Mouse (Mus musculus) liver, embryonic 14.5 days (tissue): ENCODE results near the gene Lrig2. TPM values are rescaled to one million over a fixed set of nuclear protein-coding genes. Genes with fewer than 3 reads are reported as not detected.
A peak's percentile ranks its signal among the peaks of the same experiment; 100 is the strongest.

Experiments
- ATAC-seq: fragments of 200-750 bp; cut with Nextera tagmentation; 2 replicates; pipeline ENCODE4 v1.8.0; 2017; ENCODE audit warnings: moderate number of reproducible peaks, mild to moderate bottlenecking, moderate library complexity; ENCODE audit not compliant: insufficient read depth
- DNase-seq, 3 experiments: peaks; one replicate each; pipeline ENCODE4 v3.0.0-alpha.2; 2012 to 2013; ENCODE audit warnings: low read depth in 3 of 3, low spot score in 3 of 3
- H3K27ac ChIP-seq: fragments of 300-500 bp; sonication (generic); 2 replicates; pipeline ENCODE4 v1.5.1; 2014; ENCODE audit warnings: moderate library complexity, mild to moderate bottlenecking, control low read depth, inconsistent platforms
- H3K27me3 ChIP-seq: fragments of 300-500 bp; sonication (generic); 2 replicates; pipeline ENCODE4 v1.6.1; 2014; ENCODE audit warnings: mild to moderate bottlenecking, low read length, moderate library complexity; ENCODE audit not compliant: control insufficient read depth, insufficient read depth
- H3K36me3 ChIP-seq: fragments of 300-500 bp; sonication (generic); replicated peaks from 2 replicates; pipeline ENCODE4 v1.6.1; 2014; ENCODE audit warnings: low read depth; ENCODE audit not compliant: control insufficient read depth, insufficient read depth
- H3K4me1 ChIP-seq, 2 experiments: fragments of 200-500 bp in 1 of 2; fragments of 300-500 bp in 1 of 2; sonication (generic) in 1 of 2; replicated peaks; 2 replicates each; pipeline ENCODE4 v1.6.1; 2012 to 2014; ENCODE audit warnings: antibody characterized with exemption in 1 of 2, inconsistent platforms in 1 of 2, low read length in 1 of 2; ENCODE audit not compliant: control insufficient read depth in 2 of 2, insufficient read depth in 2 of 2
- H3K4me2 ChIP-seq: fragments of 300-500 bp; sonication (generic); 2 replicates; pipeline ENCODE4 v1.6.1; 2014; ENCODE audit warnings: low read depth, mild to moderate bottlenecking, control low read depth, moderate library complexity
- H3K4me3 ChIP-seq, 2 experiments: fragments of 200-500 bp in 1 of 2; fragments of 300-500 bp in 1 of 2; sonication (generic) in 1 of 2; 2 replicates each; pipeline ENCODE4 v1.5.1; 2012 to 2014; ENCODE audit warnings: low read depth in 2 of 2, low read length in 2 of 2, mild to moderate bottlenecking in 2 of 2, control low read depth in 1 of 2, inconsistent platforms in 1 of 2, moderate library complexity in 1 of 2; ENCODE audit not compliant: insufficient read depth in 1 of 2
- H3K9ac ChIP-seq: fragments of 300-500 bp; sonication (generic); replicated peaks from 2 replicates; pipeline ENCODE4 v1.6.1; 2014; ENCODE audit warnings: mild to moderate bottlenecking, control low read depth, moderate library complexity
- H3K9me3 ChIP-seq: fragments of 300-500 bp; sonication (generic); 2 replicates; pipeline ENCODE4 v1.6.1; 2016; ENCODE audit warnings: low read length, mixed read lengths; ENCODE audit not compliant: control insufficient read depth
- CTCF ChIP-seq: IDR thresholded peaks from 2 replicates; pipeline ENCODE4 v1.5.1; 2016; ENCODE audit warnings: antibody characterized with exemption, low read depth, control low read depth
- EP300 ChIP-seq: IDR thresholded peaks from 2 replicates; pipeline ENCODE4 v1.6.1; 2016; ENCODE audit warnings: antibody characterized with exemption, low read depth
- WGBS: fragments of 180-500 bp; shearing (Covaris S2); extraction: QIAGEN DNeasy Blood & Tissue Kit; methylation state at CpG from one replicate; pipeline ENCODE4 v1.1.7; 2014; ENCODE audit not compliant: insufficient replicate concordance; 5-methylcytosine and 5-hydroxymethylcytosine counted together
- polyA plus RNA-seq, 2 experiments: library from polyadenylated mRNA; depleted of rRNA in 1 of 2; stranded (reverse) in 1 of 2; unstranded in 1 of 2; fragments of >200 nt; fragmentation: Nextera tagmentation in 1 of 2; extraction: Ambion mirVana in 1 of 2; gene quantifications; 2 replicates each; pipeline versions ENCODE4 v1.2.1 to v1.2.3; 2012 to 2014

Gene Lrig2
- polyA plus RNA-seq, 2 experiments, result 1.9 to 3.1 TPM

DNA sequence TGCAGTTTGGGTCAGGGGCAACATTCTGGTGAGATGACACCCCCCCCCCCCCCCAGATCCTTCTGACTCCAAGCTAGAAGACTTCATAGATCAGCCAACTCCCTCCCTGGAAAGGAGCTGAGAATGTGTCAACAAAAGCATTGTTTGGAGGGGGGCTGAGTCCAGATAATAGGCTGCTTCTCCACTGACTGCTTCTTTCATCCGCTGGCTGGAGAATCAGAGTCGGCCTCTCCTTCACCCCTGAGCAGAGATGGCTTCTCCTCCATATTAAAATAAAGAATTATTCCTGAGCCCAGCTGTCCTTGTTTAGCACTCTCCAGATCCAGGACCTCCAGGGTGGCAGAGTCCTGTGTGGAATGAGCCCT, 30.3 kb upstream of the Lrig2 start:
- H3K4me1 ChIP-seq, result peaks cover 0 to 2% of the 10 kb centered on the region in 2 experiments; a peak in 2 of 4 replicates
- no peak overlapping the region for H3K27ac ChIP-seq
- no peak for TF ChIP-seq CTCF
- TF ChIP-seq EP300, result no peak
- H3K4me3 ChIP-seq, result no peak overlapping the region
- no peaks in the 10 kb centered on the region for H3K36me3 ChIP-seq
- no peaks in the 10 kb centered on the region for H3K27me3 ChIP-seq
- ATAC-seq, result no peak
- no peak for DNase-seq
- 55% methylated on average over 2 of the region's 2 CpGs for WGBS
- H3K4me2 ChIP-seq, result no peak overlapping the region
- H3K9me3 ChIP-seq, result no peaks in the 10 kb centered on the region
- H3K9ac ChIP-seq, result no peak overlapping the region

GRCm38 (mm10) chr3:104541139-104542064, 29.7 kb upstream of the Lrig2 start:
- no peaks in the 10 kb centered on the region for H3K36me3 ChIP-seq
- ATAC-seq (peak; percentile 39; the same call in 1 of the 2 replicates), DNase-seq (peak in 2 of 3 experiments; percentile 36 to 37)
- 18% methylated on average over 21 of the region's 21 CpGs for WGBS
- no peaks in the 10 kb centered on the region for H3K9me3 ChIP-seq
- TF ChIP-seq CTCF, result peak; percentile 83
- TF ChIP-seq EP300, result no peak
- peak overlapping the region; percentile 43 for H3K4me2 ChIP-seq
- H3K27me3 ChIP-seq, result no peaks in the 10 kb centered on the region
- H3K4me3 ChIP-seq, result peak overlapping the region; percentile 3 to 40; a peak in 1 of 4 replicates
- no peak overlapping the region for H3K9ac ChIP-seq
- H3K27ac ChIP-seq, result no peak overlapping the region
- peaks cover 0 to 2% of the 10 kb centered on the region in 2 experiments; a peak in 2 of 4 replicates for H3K4me1 ChIP-seq

DNA sequence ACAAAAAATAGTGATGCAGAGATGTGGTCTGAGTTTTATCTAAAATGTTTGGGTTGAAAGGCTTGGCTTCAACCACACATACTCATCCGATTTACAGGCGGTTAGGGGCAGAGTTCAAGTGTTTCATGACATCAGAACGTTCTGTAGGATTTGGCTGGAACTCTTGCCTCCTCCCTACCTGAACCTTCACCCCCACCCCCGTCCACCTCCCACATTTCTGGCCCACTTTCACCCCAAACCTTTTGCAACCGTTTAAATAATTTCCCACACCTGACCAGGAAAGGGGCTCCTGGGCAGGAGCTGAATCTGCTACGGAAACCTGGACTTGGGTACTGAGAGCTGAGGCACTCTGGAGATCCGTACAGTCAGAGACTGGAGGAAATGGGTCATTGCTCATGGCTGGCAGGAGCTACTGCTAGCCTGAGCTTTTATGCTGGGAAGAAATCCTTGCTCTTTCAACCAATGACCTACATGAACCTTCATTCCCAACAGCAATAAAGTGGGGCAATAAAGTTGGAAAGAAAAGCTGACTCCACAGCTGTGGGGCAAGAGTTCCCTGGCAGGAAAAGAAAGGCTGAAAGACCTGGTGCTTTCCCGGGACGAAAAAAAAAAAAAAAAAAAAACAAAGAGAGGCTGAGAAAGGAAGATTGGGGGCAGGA, 28.9 kb upstream of the Lrig2 start:
- Histone ChIP-seq H3K4me1 (peaks cover 0 to 2% of the 10 kb centered on the region in 2 experiments; a peak in 2 of 4 replicates), H3K9ac (no peak overlapping the region), H3K9me3 (no peaks in the 10 kb centered on the region), H3K4me3 (no peak overlapping the region), H3K36me3 (no peaks in the 10 kb centered on the region), H3K4me2 (no peak overlapping the region), H3K27ac (no peak overlapping the region), H3K27me3 (no peaks in the 10 kb centered on the region)
- ATAC-seq, result no peak
- WGBS, result 28% methylated on average over 9 of the region's 9 CpGs
- DNase-seq, result no peak
- no peak for TF ChIP-seq CTCF
- TF ChIP-seq EP300, result no peak

DNA sequence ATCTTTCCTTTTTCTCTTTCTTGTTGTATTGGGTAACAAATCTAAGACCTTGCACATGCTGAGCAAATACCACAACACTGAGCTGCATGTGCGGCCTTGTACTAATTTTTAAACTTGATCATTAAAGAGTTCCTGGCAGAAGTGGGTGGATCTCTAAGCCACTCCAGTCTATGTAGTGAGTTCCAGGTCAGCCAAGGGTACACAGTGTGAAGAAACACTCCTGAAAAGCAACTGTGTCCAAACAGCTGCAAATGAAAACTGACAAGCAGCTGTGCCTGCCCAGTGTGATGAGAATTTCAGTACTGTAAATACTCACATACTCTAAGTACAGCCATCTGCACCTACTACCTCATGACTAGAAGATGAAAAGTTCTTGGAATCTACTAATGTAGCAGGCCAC, 21.5 kb upstream of the Lrig2 start:
- Histone ChIP-seq H3K27me3 (no peaks in the 10 kb centered on the region), H3K27ac (no peak overlapping the region), H3K4me2 (no peak overlapping the region), H3K9me3 (no peaks in the 10 kb centered on the region), H3K9ac (no peak overlapping the region), H3K36me3 (no peaks in the 10 kb centered on the region), H3K4me3 (no peak overlapping the region), H3K4me1 (no peaks in the 10 kb centered on the region)
- no peak for ATAC-seq
- no peak for DNase-seq
- WGBS, result 58% methylated on average over 1 of the region's 1 CpGs
- TF ChIP-seq EP300 (no peak), CTCF (no peak)
